Mouse (Mus musculus) embryonic facial prominence, embryonic 12.5 days (tissue): Measurements from ENCODE around the gene Gtf3c6. TPM values are rescaled to one million over a fixed set of nuclear protein-coding genes. Genes with fewer than 3 reads are reported as not detected.
"Not testable (repeated sequence)": the region's sequence is repeated elsewhere in the genome, so short reads cannot be mapped to it uniquely, and the experiment has no call there.

Experiments used
- ATAC-seq: fragments of 200-750 bp; cut with Nextera tagmentation; 2 replicates; pipeline ENCODE4 v1.8.0; 2017; ENCODE audit not compliant: insufficient number of reproducible peaks, insufficient read depth, low FRiP score, low TSS enrichment
- H3K27ac ChIP-seq: fragments of 300-500 bp; sonication (generic); 2 replicates; pipeline ENCODE4 v1.5.1; 2016; ENCODE audit warnings: mild to moderate bottlenecking
- H3K27me3 ChIP-seq: fragments of 300-500 bp; sonication (generic); 2 replicates; pipeline ENCODE4 v1.6.1; 2016; ENCODE audit warnings: mild to moderate bottlenecking, moderate library complexity
- H3K36me3 ChIP-seq: fragments of 300-500 bp; sonication (generic); 2 replicates; pipeline ENCODE4 v1.6.1; 2016; ENCODE audit warnings: mild to moderate bottlenecking
- H3K4me1 ChIP-seq: fragments of 300-500 bp; sonication (generic); 2 replicates; pipeline ENCODE4 v1.6.1; 2016
- H3K4me2 ChIP-seq: fragments of 300-500 bp; sonication (generic); replicated peaks from 2 replicates; pipeline ENCODE4 v1.6.1; 2016; ENCODE audit warnings: mild to moderate bottlenecking, moderate library complexity
- H3K4me3 ChIP-seq: fragments of 300-500 bp; sonication (generic); 2 replicates; pipeline ENCODE4 v1.5.1; 2016; ENCODE audit warnings: mild to moderate bottlenecking
- H3K9ac ChIP-seq: fragments of 300-500 bp; sonication (generic); 2 replicates; pipeline ENCODE4 v1.6.1; 2016; ENCODE audit warnings: mild to moderate bottlenecking, moderate library complexity
- H3K9me3 ChIP-seq: fragments of 300-500 bp; sonication (generic); 2 replicates; pipeline ENCODE4 v1.6.1; 2016; ENCODE audit warnings: mild to moderate bottlenecking, moderate library complexity
- WGBS: fragments of 180-500 bp; shearing (Covaris S2); methylation state at CpG from one replicate; pipeline ENCODE4 v1.1.7; 2016; 5-methylcytosine and 5-hydroxymethylcytosine counted together
- polyA plus RNA-seq: library from polyadenylated mRNA; unstranded; fragments of >200 nt; fragmentation: Nextera tagmentation; extraction: Ambion mirVana; gene quantifications from 2 replicates; pipeline ENCODE4 v1.2.1, GENCODE M21; 2016

The Gtf3c6 gene
- 137 and 145 TPM in 2 replicates for polyA plus RNA-seq

- Histone ChIP-seq H3K4me3 (peak within 1 kb of the TSS; percentile 68), H3K36me3 (peaks cover 19% of the 10 kb centered on the region), H3K27ac (peak within 1 kb of the TSS; percentile 96), H3K4me2 (peak within 1 kb of the TSS; percentile 64), H3K9ac (peak within 1 kb of the TSS; percentile 83), H3K9me3 (no peaks in the 10 kb centered on the region), H3K27me3 (no peaks in the 10 kb centered on the region), H3K4me1 (peaks cover 13% of the 10 kb centered on the region; the same call in 1 of the 2 replicates)
- WGBS: under 1% methylated on average over 43 of the region's 43 CpGs
- 0 out of 2 replicates have a peak, but pooled peaks have one; percentile 26 for ATAC-seq
These were observed at the start of gene Gtf3c6 for GRCm38 (mm10) chr10:40257414-40258255. TSS of gene Gtf3c6 (minus strand) at chr10:40258108.

GRCm38 (mm10) chr10:40305989-40306388, 48.1 kb upstream of the Gtf3c6 start:
- WGBS: 94% methylated on average over 1 of the region's 1 CpGs
- no peaks in the 10 kb centered on the region for H3K27me3 ChIP-seq
- peaks cover 4% of the 10 kb centered on the region; the same call in 1 of the 2 replicates for H3K9me3 ChIP-seq
- H3K4me1 ChIP-seq: no peaks in the 10 kb centered on the region
- H3K27ac ChIP-seq: no peak overlapping the region
- no peak for ATAC-seq
- no peak overlapping the region for H3K4me3 ChIP-seq
- no peak overlapping the region for H3K4me2 ChIP-seq
- no peak overlapping the region for H3K9ac ChIP-seq
- no peaks in the 10 kb centered on the region for H3K36me3 ChIP-seq

GRCm38 (mm10) chr10:40302140-40302985, 44.5 kb upstream of the Gtf3c6 start, which contains the start of gene Amd1:
TSS of gene Amd1 (minus strand) at chr10:40302186.
- under 1% methylated on average over 55 of the region's 55 CpGs for WGBS

GRCm38 (mm10) chr10:40301181-40302075, 43.5 kb upstream of the Gtf3c6 start:
- ATAC-seq: peak; percentile 28; the same call in 1 of the 2 replicates
- Histone ChIP-seq H3K4me2 (peak overlapping the region; percentile 64), H3K27ac (peak overlapping the region; percentile 93), H3K4me1 (peaks cover 18% of the 10 kb centered on the region), H3K9ac (peak overlapping the region; percentile 98), H3K4me3 (peak overlapping the region; percentile 98)
- H3K36me3 ChIP-seq, H3K27me3 ChIP-seq, H3K9me3 ChIP-seq: not testable (repeated sequence)
- under 1% methylated on average over 47 of the region's 91 CpGs for WGBS

More at GRCm38 (mm10) chr10:40302140-40302985, 44.5 kb upstream of the Gtf3c6 start, which contains the start of gene Amd1:
- peaks cover 18% of the 10 kb centered on the region for H3K4me1 ChIP-seq
- H3K9me3 ChIP-seq: peaks cover 4% of the 10 kb centered on the region; the same call in 1 of the 2 replicates
- no peaks in the 10 kb centered on the region for H3K36me3 ChIP-seq
- peak within 1 kb of the TSS; percentile 64 for H3K4me2 ChIP-seq
- peak within 1 kb of the TSS; percentile 98 for H3K4me3 ChIP-seq
- peak; percentile 98 for ATAC-seq
- peak within 1 kb of the TSS; percentile 93 for H3K27ac ChIP-seq
- no peaks in the 10 kb centered on the region for H3K27me3 ChIP-seq
- peak within 1 kb of the TSS; percentile 98 for H3K9ac ChIP-seq

GRCm38 (mm10) chr10:40300648-40301171, 42.8 kb upstream of the Gtf3c6 start:
- ATAC-seq: peak; percentile 72
- H3K4me3 ChIP-seq: peak overlapping the region; percentile 98

GRCm38 (mm10) chr10:40292640-40293039, 34.7 kb upstream of the Gtf3c6 start:
- no peak overlapping the region for H3K4me2 ChIP-seq

More at GRCm38 (mm10) chr10:40300648-40301171, 42.8 kb upstream of the Gtf3c6 start:
- Histone ChIP-seq H3K9me3 (no peaks in the 10 kb centered on the region), H3K4me1 (peaks cover 18% of the 10 kb centered on the region), H3K36me3 (no peaks in the 10 kb centered on the region), H3K9ac (peak overlapping the region; percentile 98), H3K27me3 (no peaks in the 10 kb centered on the region), H3K27ac (peak overlapping the region; percentile 93), H3K4me2 (peak overlapping the region; percentile 64)
- under 1% methylated on average over 36 of the region's 36 CpGs for WGBS

GRCm38 (mm10) chr10:40286767-40287166, 28.9 kb upstream of the Gtf3c6 start:
- H3K27me3 ChIP-seq: no peaks in the 10 kb centered on the region
- ATAC-seq: no peak
- no peaks in the 10 kb centered on the region for H3K9me3 ChIP-seq
- no peak overlapping the region for H3K27ac ChIP-seq
- H3K4me3 ChIP-seq: no peak overlapping the region
- H3K4me1 ChIP-seq: no peaks in the 10 kb centered on the region
- H3K36me3 ChIP-seq: peaks cover 42% of the 10 kb centered on the region
- no peak overlapping the region for H3K9ac ChIP-seq
- 86% methylated on average over 1 of the region's 1 CpGs for WGBS
- H3K4me2 ChIP-seq: no peak overlapping the region

More at GRCm38 (mm10) chr10:40292640-40293039, 34.7 kb upstream of the Gtf3c6 start:
- Histone ChIP-seq H3K27me3 (no peaks in the 10 kb centered on the region), H3K9ac (no peak overlapping the region), H3K27ac (no peak overlapping the region), H3K4me1 (no peaks in the 10 kb centered on the region), H3K4me3 (no peak overlapping the region), H3K36me3 (peaks cover 29% of the 10 kb centered on the region), H3K9me3 (no peaks in the 10 kb centered on the region)
- no peak for ATAC-seq
- WGBS: 92% methylated on average over 6 of the region's 6 CpGs

- no peak overlapping the region for H3K27ac ChIP-seq
- peaks cover 30% of the 10 kb centered on the region for H3K36me3 ChIP-seq
- no peak overlapping the region for H3K9ac ChIP-seq
- WGBS: 90% methylated on average over 1 of the region's 1 CpGs
- no peak overlapping the region for H3K4me2 ChIP-seq
- H3K9me3 ChIP-seq: no peaks in the 10 kb centered on the region
- no peak overlapping the region for H3K4me3 ChIP-seq
- H3K4me1 ChIP-seq: no peaks in the 10 kb centered on the region
- no peaks in the 10 kb centered on the region for H3K27me3 ChIP-seq
- ATAC-seq: no peak
These were observed 27.7 kb upstream of the Gtf3c6 start for GRCm38 (mm10) chr10:40285571-40285970.

GRCm38 (mm10) chr10:40284997-40285396, 27.1 kb upstream of the Gtf3c6 start:
- Histone ChIP-seq H3K4me2 (no peak overlapping the region), H3K4me1 (no peaks in the 10 kb centered on the region), H3K9me3 (no peaks in the 10 kb centered on the region), H3K36me3 (peaks cover 28% of the 10 kb centered on the region), H3K27me3 (no peaks in the 10 kb centered on the region), H3K9ac (no peak overlapping the region), H3K4me3 (no peak overlapping the region), H3K27ac (no peak overlapping the region)
- 88% methylated on average over 3 of the region's 3 CpGs for WGBS
- ATAC-seq: no peak

- Histone ChIP-seq H3K4me2 (no peak overlapping the region), H3K4me3 (no peak overlapping the region), H3K27ac (no peak overlapping the region), H3K9me3 (no peaks in the 10 kb centered on the region), H3K9ac (no peak overlapping the region), H3K4me1 (no peaks in the 10 kb centered on the region), H3K36me3 (peaks cover 25% of the 10 kb centered on the region), H3K27me3 (no peaks in the 10 kb centered on the region)
- ATAC-seq: no peak
- WGBS: 91% methylated on average over 10 of the region's 10 CpGs
These were observed 26.4 kb upstream of the Gtf3c6 start for GRCm38 (mm10) chr10:40284179-40284831.
